Mouse (Mus musculus): ENCODE results near the gene Hcar1.

GRCm38 (mm10) chr5:123854511-123854910 lies 25.3 kb downstream of the Hcar1 start:
- TF ChIP-seq HCFC1 (IDR thresholded peaks at IDR 0.05; ENCODE audit: borderline replicate concordance, insufficient read depth, low read length) (no peak), ZNF384 (IDR thresholded peaks at IDR 0.05; ENCODE audit: low read depth, low read length) (no peak), ZC3H11A (IDR thresholded peaks at IDR 0.05; ENCODE audit: borderline replicate concordance, low read depth, low read length) (no peak), CHD2 (IDR thresholded peaks at IDR 0.05; ENCODE audit: low read depth, low read length) (no peak)
